Comparison of ENCODE assay signal across 8 mouse cellular contexts in the genomic region with DNA sequence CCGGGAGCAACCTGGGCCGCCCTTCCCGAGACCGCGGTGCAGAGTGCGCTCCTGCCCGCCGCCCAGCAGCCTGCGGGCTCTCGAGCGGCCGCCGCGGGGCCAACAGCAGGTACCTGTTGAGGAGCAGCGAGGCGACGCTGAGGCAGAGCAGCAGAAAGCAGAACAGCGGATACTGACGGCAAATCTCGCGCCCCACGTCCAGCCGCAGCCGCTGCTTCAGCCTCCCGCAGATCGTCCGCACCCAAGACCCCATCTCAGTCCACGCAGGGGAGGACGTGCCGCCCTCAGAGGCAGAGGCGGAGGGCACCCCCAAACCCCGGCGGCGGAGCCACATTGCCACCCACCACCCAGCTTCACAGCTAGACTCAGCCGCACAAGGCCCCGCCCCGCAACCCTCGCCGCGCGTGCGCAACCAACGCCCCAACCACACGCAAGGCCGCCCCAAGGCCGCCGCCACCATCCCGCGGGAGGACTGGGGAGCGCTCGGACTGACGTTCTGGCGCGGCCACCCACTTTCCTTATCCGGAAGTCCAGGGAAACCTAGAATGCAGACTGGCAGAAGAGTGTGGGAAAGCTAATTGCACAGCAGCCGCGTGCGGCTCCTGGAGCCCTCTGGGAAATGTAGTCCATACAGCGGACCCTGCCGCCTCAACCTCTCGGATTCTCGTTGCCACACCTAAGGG. TPM values are rescaled to one million over a fixed set of nuclear protein-coding genes. Genes with fewer than 3 reads are reported as not detected.
A peak's percentile ranks its signal among the peaks of the same experiment; 100 is the strongest.
DNase-seq lines count a peak whose midpoint lies in the region; ATAC-seq lines count a peak whose summit lies in the region.

TSS of gene Snx14 (minus strand) at position 404 of the 683 bp plus-strand sequence.

- ATAC-seq in heart, embryonic 13.5 days (ENCODE audit: extremely low read depth, insufficient number of reproducible peaks, low FRiP score, low TSS enrichment), result peak; percentile 94
- peak; percentile 97 for ATAC-seq in liver, embryonic 12.5 days
- ATAC-seq in stomach, embryonic 15.5 days (ENCODE audit: insufficient read depth, low FRiP score, low read depth), result peak; percentile 97

- peak; percentile 95 for DNase-seq in CD4-positive, CD25-positive, alpha-beta regulatory T cell, adult 2 months (ENCODE audit: low read depth, low spot score)
- DNase-seq in fat pad, adult 2 months (ENCODE audit: extremely low read depth, low read depth, low spot score), result peak; percentile 65
- DNase-seq in kidney, postnatal 10 days, result peak; percentile 98
- peak; percentile 79 to 84 for DNase-seq in natural killer cell, adult 2 months (ENCODE audit: low spot score in 2 of 2)

- H3K9ac ChIP-seq in heart, embryonic 13.5 days, result peak within 1 kb of the TSS; percentile 93
- H3K9ac ChIP-seq in liver, embryonic 12.5 days, result peak within 1 kb of the TSS; percentile 89
- H3K9ac ChIP-seq in stomach, embryonic 15.5 days, result peak within 1 kb of the TSS; percentile 70

- H3K4me3 ChIP-seq in brown adipose tissue, adult 24 weeks (ENCODE audit: insufficient read depth, low read depth, low read length), result peak within 1 kb of the TSS; percentile 97
- peak within 1 kb of the TSS; percentile 88 for H3K4me3 ChIP-seq in heart, embryonic 13.5 days
- H3K4me3 ChIP-seq in liver, embryonic 12.5 days, result peak within 1 kb of the TSS; percentile 85
- peak within 1 kb of the TSS; percentile 73 for H3K4me3 ChIP-seq in stomach, embryonic 15.5 days (replicated peaks)

- peaks cover 13% of the 10 kb centered on the region for H3K36me3 ChIP-seq in heart, embryonic 13.5 days
- 0 out of 2 replicates have a peak, but pooled peaks cover 6% of the 10 kb centered on the region for H3K36me3 ChIP-seq in liver, embryonic 12.5 days
- H3K36me3 ChIP-seq in stomach, embryonic 15.5 days, result no peaks in the 10 kb centered on the region

- no peaks in the 10 kb centered on the region for H3K9me3 ChIP-seq in heart, embryonic 13.5 days
- H3K9me3 ChIP-seq in liver, embryonic 12.5 days (replicated peaks), result no peaks in the 10 kb centered on the region
- H3K9me3 ChIP-seq in stomach, embryonic 15.5 days, result no peaks in the 10 kb centered on the region

- WGBS in heart, embryonic 13.5 days, result under 1% methylated on average over 62 of the region's 62 CpGs
- WGBS in liver, embryonic 12.5 days (ENCODE audit: insufficient replicate concordance), result under 1% methylated on average over 62 of the region's 62 CpGs
- under 1% methylated on average over 60 of the region's 62 CpGs for WGBS in stomach, embryonic 15.5 days

- H3K4me2 ChIP-seq in heart, embryonic 13.5 days, result peak within 1 kb of the TSS; percentile 84
- H3K4me2 ChIP-seq in liver, embryonic 12.5 days, result peak within 1 kb of the TSS; percentile 93
- peak within 1 kb of the TSS; percentile 75 for H3K4me2 ChIP-seq in stomach, embryonic 15.5 days

- peak within 1 kb of the TSS; percentile 64 for H3K27ac ChIP-seq in brown adipose tissue, adult 24 weeks (replicated peaks; ENCODE audit: low read depth, low read length)
- H3K27ac ChIP-seq in heart, embryonic 13.5 days (replicated peaks), result peak within 1 kb of the TSS; percentile 96
- peak within 1 kb of the TSS; percentile 96 for H3K27ac ChIP-seq in liver, embryonic 12.5 days
- H3K27ac ChIP-seq in stomach, embryonic 15.5 days, result peak within 1 kb of the TSS; percentile 94

- peaks cover 5% of the 10 kb centered on the region for H3K4me1 ChIP-seq in brown adipose tissue, adult 24 weeks (ENCODE audit: control insufficient read depth, insufficient read depth, insufficient read length, low read length)
- peaks cover 22% of the 10 kb centered on the region for H3K4me1 ChIP-seq in heart, embryonic 13.5 days
- H3K4me1 ChIP-seq in liver, embryonic 12.5 days, result peaks cover 27% of the 10 kb centered on the region
- H3K4me1 ChIP-seq in stomach, embryonic 15.5 days, result no peaks in the 10 kb centered on the region; the same call in 1 of the 2 replicates

- H3K27me3 ChIP-seq in heart, embryonic 13.5 days (replicated peaks), result no peaks in the 10 kb centered on the region
- H3K27me3 ChIP-seq in liver, embryonic 12.5 days (replicated peaks), result no peaks in the 10 kb centered on the region
- no peaks in the 10 kb centered on the region for H3K27me3 ChIP-seq in stomach, embryonic 15.5 days (replicated peaks)

RNA-seq across cellular contexts. Expression of gene Snx14, which starts in this region (rescaled TPM):
- 29.7 and 38.5 TPM in 2 replicates for polyA plus RNA-seq in brown adipose tissue, adult 24 weeks (2012; ENCODE audit: insufficient read depth, insufficient read length, missing spikeins)
- 24.9 and 26.8 TPM in 2 replicates for polyA plus RNA-seq in heart, embryonic 13.5 days (2015; fragmentation: Nextera tagmentation; extraction: Ambion mirVana)
- 14.5 and 16.0 TPM in 2 replicates for polyA plus RNA-seq in liver, embryonic 12.5 days (2016; fragmentation: Nextera tagmentation; extraction: Ambion mirVana)
- 29.4 and 34.2 TPM in 2 replicates for polyA plus RNA-seq in stomach, embryonic 15.5 days (2015; fragmentation: Nextera tagmentation; extraction: Ambion mirVana)

Comparison
In these comparisons a context has a peak if more than half of its experiments do, and no peak if none do; other contexts are left out.
1. Peak in every context shown above with its lines: DNase-seq, ATAC-seq, H3K4me3 ChIP-seq and H3K27ac ChIP-seq.